Mouse (Mus musculus): ENCODE measurements around the gene Rsph6a. TPM values are rescaled to one million over a fixed set of nuclear protein-coding genes. Genes with fewer than 3 reads are reported as not detected.

The Rsph6a gene
- polyA plus RNA-seq (2012; rRNA removed): 0.02 and 0.11 TPM in 2 replicates

GRCm38 (mm10) chr7:19054047-19054776 lies at the start of gene Rsph6a:
Gene Rsph6a, plus strand, starts transcription at chr7:19054690.

DNA sequence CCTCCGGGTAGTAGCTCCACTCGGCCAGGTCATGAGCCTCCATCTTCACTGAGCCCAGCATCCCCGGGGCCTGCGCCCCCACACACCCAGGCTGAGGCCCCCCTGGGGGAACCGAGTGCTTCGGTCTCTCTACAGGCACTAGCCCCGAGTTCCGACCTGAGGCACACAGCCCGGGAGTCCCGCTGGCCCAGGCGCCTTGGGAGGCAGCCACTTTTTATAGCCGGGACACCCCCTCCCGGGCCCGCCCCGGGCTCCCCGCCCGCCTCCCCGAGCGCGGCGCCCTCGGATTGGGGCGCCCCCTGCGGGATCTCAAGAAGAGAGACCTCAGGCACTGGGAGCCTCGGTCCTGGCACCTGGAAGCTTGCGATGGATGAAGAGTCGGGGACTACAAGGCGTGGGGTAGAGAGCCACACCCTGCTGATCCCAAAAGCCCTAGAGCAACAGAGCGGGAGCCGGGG lies 31.1 kb upstream of the Rsph6a start, which contains the start of gene Foxa3:
Gene Foxa3, minus strand, starts transcription at position 182 of the 458 bp plus-strand sequence.

GRCm38 (mm10) chr7:19024096-19024506 lies 30.4 kb upstream of the Rsph6a start, which contains the start of gene Sympk:
Gene Sympk, plus strand, starts transcription at chr7:19024377.

DNA sequence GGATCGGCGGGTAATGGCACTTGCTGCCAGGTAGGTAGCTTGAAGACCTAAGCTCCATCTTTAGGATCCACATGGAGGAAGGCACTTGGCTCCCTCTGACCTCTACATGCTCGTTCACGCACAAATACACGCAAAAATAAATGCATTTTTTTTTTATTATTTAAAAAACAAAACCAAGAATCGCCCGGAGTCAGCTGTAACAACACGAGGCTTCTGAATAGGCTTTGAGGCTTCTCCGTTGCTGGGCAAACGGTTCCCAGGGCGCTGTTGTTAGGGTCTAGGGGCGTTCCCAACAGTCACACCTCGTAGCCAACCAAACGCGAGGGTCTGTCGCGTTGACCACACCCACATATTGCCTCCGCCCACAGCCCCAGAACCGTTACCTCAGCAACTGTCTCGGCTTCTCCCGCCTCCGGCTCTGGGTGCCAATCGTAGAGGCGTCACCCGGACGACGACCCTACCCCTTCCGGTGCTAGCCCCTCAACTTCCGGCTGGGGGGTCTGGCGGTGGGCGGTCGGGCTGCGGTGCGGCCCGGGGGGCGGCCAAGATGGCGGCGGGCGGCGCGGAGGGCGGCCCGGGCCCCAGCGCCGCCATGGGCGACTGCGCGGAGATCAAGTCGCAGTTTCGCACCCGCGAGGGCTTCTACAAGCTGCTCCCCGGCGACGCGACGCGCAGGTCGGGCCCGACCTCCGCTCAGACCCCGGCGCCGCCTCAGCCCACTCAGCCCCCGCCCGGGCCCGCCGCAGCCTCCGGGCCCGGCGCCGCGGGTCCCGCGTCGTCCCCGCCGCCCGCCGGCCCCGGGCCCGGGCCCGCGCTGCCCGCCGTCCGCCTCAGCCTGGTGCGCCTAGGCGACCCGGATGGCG lies 21.5 kb downstream of the Rsph6a start, which contains the start of gene Dmwd:
Gene Dmwd, plus strand, starts transcription at position 505 of the 863 bp plus-strand sequence.

DNA sequence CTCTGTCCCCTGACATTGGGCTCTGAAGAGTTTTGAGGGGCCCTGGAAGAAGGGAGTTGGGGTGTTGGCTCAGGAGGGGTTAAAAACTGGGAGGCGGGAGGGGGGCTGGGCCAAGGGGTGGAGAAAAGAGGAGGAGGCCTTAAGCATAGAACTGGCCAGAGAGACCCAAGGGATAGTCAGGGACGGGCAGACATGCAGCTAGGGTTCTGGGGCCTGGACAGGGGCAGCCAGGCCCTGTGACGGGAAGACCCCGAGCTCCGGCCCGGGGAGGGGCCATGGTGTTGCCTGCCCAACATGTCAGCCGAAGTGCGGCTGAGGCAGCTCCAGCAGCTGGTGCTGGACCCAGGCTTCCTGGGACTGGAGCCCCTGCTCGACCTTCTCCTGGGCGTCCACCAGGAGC lies 29.2 kb downstream of the Rsph6a start, which contains the start of gene Dmpk:
Gene Dmpk, plus strand, starts transcription at position 149 of the 400 bp plus-strand sequence.

GRCm38 (mm10) chr7:19094471-19094825 lies 40.0 kb downstream of the Rsph6a start, which contains the start of gene Six5:
Gene Six5, plus strand, starts transcription at chr7:19094594.

DNA sequence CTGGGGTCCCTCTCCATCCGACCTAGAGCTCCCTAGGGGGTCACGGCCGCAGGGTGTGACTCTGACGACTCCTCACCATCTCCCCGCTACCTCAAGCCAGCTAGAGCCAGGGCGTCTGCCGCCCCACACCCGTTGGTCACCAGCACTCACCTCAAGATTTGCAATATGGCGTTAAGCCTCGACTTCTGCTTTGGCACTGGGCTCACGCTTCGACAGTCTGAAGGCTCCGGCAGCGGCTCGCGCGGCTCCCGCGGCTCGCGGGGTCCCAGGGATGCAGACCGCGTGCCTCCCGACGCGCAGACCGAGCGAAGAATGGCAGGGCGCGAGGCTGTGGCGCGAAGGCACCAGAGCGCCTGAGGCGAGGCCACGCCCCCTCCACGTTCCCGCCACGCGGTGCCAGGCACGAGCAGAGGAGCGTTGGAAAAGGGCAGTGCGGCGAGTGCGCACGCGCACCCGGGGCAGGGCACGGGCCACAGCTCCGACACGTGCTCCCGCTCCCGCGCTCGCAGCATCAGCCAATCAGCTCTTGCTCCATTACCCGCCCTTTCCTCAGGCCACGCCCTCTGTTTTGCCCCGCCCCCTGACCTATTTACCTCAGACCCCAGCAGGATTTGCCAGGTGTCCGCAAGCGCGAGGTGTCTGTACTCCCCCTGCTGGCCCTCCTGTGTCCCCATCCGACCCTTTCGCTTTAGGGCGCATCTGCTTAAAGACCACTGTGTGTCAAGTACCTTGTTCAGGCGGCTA lies 63.7 kb downstream of the Rsph6a start, which contains the start of gene Gm4969:
Gene Gm4969, minus strand, starts transcription at position 341 of the 744 bp plus-strand sequence.

GRCm38 (mm10) chr7:19119631-19120429 lies 65.3 kb downstream of the Rsph6a start, which contains the start of gene Fbxo46:
Gene Fbxo46, plus strand, starts transcription at chr7:19119859.

Other genes with a start within 250 kb of the Rsph6a start
- 0.10 and 0.40 TPM in 2 replicates for gene Psg17, start 233.1 kb upstream of the Rsph6a start, polyA plus RNA-seq (2012; rRNA removed)
- 0.51 and 0.59 TPM in 2 replicates for gene Mill2, start 214.7 kb upstream of the Rsph6a start, polyA plus RNA-seq (2012; rRNA removed)
- 0.67 and 1.1 TPM in 2 replicates for gene Pglyrp1, start 183.4 kb upstream of the Rsph6a start, polyA plus RNA-seq (2012; rRNA removed)
- 39.2 and 123 TPM in 2 replicates for gene Ccdc61, start 144.3 kb upstream of the Rsph6a start, polyA plus RNA-seq (2012; rRNA removed)
- gene Nova2, start 128.8 kb upstream of the Rsph6a start, polyA plus RNA-seq (2012; rRNA removed): 15.5 and 23.3 TPM in 2 replicates
- 0.32 and 0.84 TPM in 2 replicates for gene Nanos2, start 67.3 kb upstream of the Rsph6a start, polyA plus RNA-seq (2012; rRNA removed)
- 7.1 and 7.9 TPM in 2 replicates for gene Mypop, start 63.4 kb upstream of the Rsph6a start, polyA plus RNA-seq (2012; rRNA removed)
- gene Irf2bp1, start 50.6 kb upstream of the Rsph6a start, polyA plus RNA-seq (2012; rRNA removed): 31.9 and 58.6 TPM in 2 replicates
- gene Foxa3, start 31.2 kb upstream of the Rsph6a start, polyA plus RNA-seq (2012; rRNA removed): 0.57 and 0.67 TPM in 2 replicates
- 84.7 and 90.8 TPM in 2 replicates for gene Sympk, start 30.3 kb upstream of the Rsph6a start, polyA plus RNA-seq (2012; rRNA removed)
- gene Dmwd, start 21.5 kb downstream of the Rsph6a start, polyA plus RNA-seq (2012; rRNA removed): 85.3 and 111 TPM in 2 replicates
- gene Dmpk, start 29.2 kb downstream of the Rsph6a start, polyA plus RNA-seq (2012; rRNA removed): 67.7 and 68.8 TPM in 2 replicates
- 35.0 and 44.6 TPM in 2 replicates for gene Six5, start 39.9 kb downstream of the Rsph6a start, polyA plus RNA-seq (2012; rRNA removed)
- 0.97 and 3.3 TPM in 2 replicates for gene Gm4969, start 63.7 kb downstream of the Rsph6a start, polyA plus RNA-seq (2012; rRNA removed)
- 10.6 and 11.1 TPM in 2 replicates for gene Fbxo46, start 65.2 kb downstream of the Rsph6a start, polyA plus RNA-seq (2012; rRNA removed)
- 9.8 and 13.3 TPM in 2 replicates for gene Qpctl, start 94.6 kb downstream of the Rsph6a start, polyA plus RNA-seq (2012; rRNA removed)
- 200 and 212 TPM in 2 replicates for gene Snrpd2, start 95.0 kb downstream of the Rsph6a start, polyA plus RNA-seq (2012; rRNA removed)
- 2.4 and 3.1 TPM in 2 replicates for gene Gipr, start 111.4 kb downstream of the Rsph6a start, polyA plus RNA-seq (2012; rRNA removed)
- 26.1 and 34.5 TPM in 2 replicates for gene Eml2, start 121.7 kb downstream of the Rsph6a start, polyA plus RNA-seq (2012; rRNA removed)
- 1.6 and 4.5 TPM in 2 replicates for gene Gpr4, start 157.8 kb downstream of the Rsph6a start, polyA plus RNA-seq (2012; rRNA removed)
- gene Opa3, start 173.6 kb downstream of the Rsph6a start, polyA plus RNA-seq (2012; rRNA removed): 24.3 and 29.1 TPM in 2 replicates
- 67.2 and 70.5 TPM in 2 replicates for gene Vasp, start 217.1 kb downstream of the Rsph6a start, polyA plus RNA-seq (2012; rRNA removed)
- gene Ppm1n, start 225.4 kb downstream of the Rsph6a start, polyA plus RNA-seq (2012; rRNA removed): 0.10 and 0.32 TPM in 2 replicates
- 46.8 and 47.1 TPM in 2 replicates for gene Rtn2, start 227.9 kb downstream of the Rsph6a start, polyA plus RNA-seq (2012; rRNA removed)